Mouse (Mus musculus) liver, postnatal 0 days (tissue): ENCODE data around the gene Sox5.

Source experiments
- CTCF ChIP-seq: sonication (generic); IDR thresholded peaks from 2 replicates; pipeline ENCODE4 v1.5.1; 2016; ENCODE audit warnings: antibody characterized with exemption, low read depth
- EP300 ChIP-seq: IDR thresholded peaks from 2 replicates; pipeline ENCODE4 v1.6.1; 2016; ENCODE audit warnings: antibody characterized with exemption, low read depth, mild to moderate bottlenecking

DNA sequence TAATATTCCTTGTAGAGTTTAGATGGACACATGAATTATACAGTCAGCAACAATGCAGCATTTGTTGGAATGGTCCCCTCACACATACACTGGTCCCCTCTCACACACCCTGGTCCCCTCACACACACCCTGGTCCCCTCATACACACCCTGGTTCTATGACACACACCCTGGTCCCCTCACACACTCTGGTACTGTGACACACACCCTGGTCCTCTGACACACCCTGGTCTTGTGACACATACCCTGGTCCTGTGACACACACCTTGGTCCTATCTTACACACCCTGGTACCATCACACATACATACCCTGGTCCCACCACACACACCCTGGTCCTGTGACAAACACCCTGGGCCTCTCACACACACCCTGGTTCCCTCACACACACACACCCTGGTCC is 794.2 kb downstream of the Sox5 start:
- TF ChIP-seq CTCF = no peak
- no peak for TF ChIP-seq EP300
